ENCODE assay signal across 10 mouse cellular contexts in genomic region chr1:75244836-75245235, GRCm38 (mm10). TPM values are rescaled to one million over a fixed set of nuclear protein-coding genes. Genes with fewer than 3 reads are reported as not detected.
DNase-seq lines count a peak whose midpoint lies in the region; ATAC-seq and TF ChIP-seq lines count a peak whose summit lies in the region.
"Had no signal": no experiment of that assay in that cellular context is flagged by ENCODE, and none has a peak within 500 bp of the region (broad histone marks: within the 10 kb centered on the region; RNA-seq: fewer than 3 reads in every experiment).

No protein-coding gene starts in this region.

- no peak for TF ChIP-seq CTCF in thymus, adult 2 months (IDR thresholded peaks at IDR 0.05; ENCODE audit: borderline replicate concordance, control insufficient read depth, extremely low read depth, insufficient read depth, low read length, poor library complexity)

- no peak overlapping the region for H3K4me3 ChIP-seq in thymus, adult 2 months (ENCODE audit: control insufficient read depth, insufficient read depth, low read length)
- H3K4me3 ChIP-seq in heart, embryonic 12.5 days, result no peak overlapping the region

- no peak overlapping the region for H3K9ac ChIP-seq in heart, embryonic 12.5 days

- no peaks in the 10 kb centered on the region for H3K9me3 ChIP-seq in heart, embryonic 12.5 days (replicated peaks)

- ATAC-seq in heart, embryonic 12.5 days (ENCODE audit: insufficient number of reproducible peaks, low FRiP score), result peak; percentile 37; the same call in 1 of the 2 replicates

- DNase-seq in adrenal gland, postnatal 36 days, result peak; percentile 31 to 51
- DNase-seq in adrenal gland, adult 8-10 months, result no peak
- DNase-seq in thymus, postnatal 4 days, result peak; percentile 53
- DNase-seq in thymus, adult 2 months, result no peak
- DNase-seq in kidney, postnatal 10 days, result peak; percentile 71
- DNase-seq in lung, postnatal 36 days, result peak; percentile 71
- peak; percentile 51 for DNase-seq in yolk sac, embryonic 10.5 days (ENCODE audit: low spot score)

- no peak overlapping the region for H3K27ac ChIP-seq in thymus, adult 2 months (ENCODE audit: control insufficient read depth, insufficient read depth, low read length)
- H3K27ac ChIP-seq in heart, embryonic 12.5 days (ENCODE audit: poor library complexity, severe bottlenecking), result no peak overlapping the region

- H3K4me2 ChIP-seq in heart, embryonic 12.5 days, result no peak overlapping the region

- no peak for TF ChIP-seq POLR2A in thymus, adult 2 months (IDR thresholded peaks at IDR 0.05; ENCODE audit: control insufficient read depth, extremely low read depth, insufficient read depth, low read length, poor library complexity)

- WGBS in thymus, adult 2 months, result 76% methylated on average over 4 of the region's 4 CpGs
- 19% methylated on average over 4 of the region's 4 CpGs for WGBS in heart, embryonic 12.5 days

- H3K36me3 ChIP-seq in thymus, adult 2 months (ENCODE audit: control insufficient read depth, insufficient read depth, low read length), result no peaks in the 10 kb centered on the region
- H3K36me3 ChIP-seq in heart, embryonic 12.5 days, result peaks cover 40% of the 10 kb centered on the region

- peaks cover 9% of the 10 kb centered on the region for H3K4me1 ChIP-seq in thymus, adult 2 months (replicated peaks; ENCODE audit: control insufficient read depth, insufficient read depth, low read length)
- peaks cover 30% of the 10 kb centered on the region for H3K4me1 ChIP-seq in heart, embryonic 12.5 days (replicated peaks)

- no peaks in the 10 kb centered on the region for H3K27me3 ChIP-seq in thymus, adult 2 months (ENCODE audit: control insufficient read depth, insufficient read depth, low read length)
- no peaks in the 10 kb centered on the region for H3K27me3 ChIP-seq in heart, embryonic 12.5 days (replicated peaks)

RNA-seq across cellular contexts. Expression of gene Dnajb2, which starts 8.6 kb away (rescaled TPM):
- 100 to 1,000 TPM in 1 of 2 experiments, 10 to 100 TPM in 1; 67.9 to 138 TPM for total RNA-seq in adrenal gland, postnatal 36 days (2021)
- 100 to 1,000 TPM in 3 of 4 experiments, 10 to 100 TPM in 1; 85.7 to 111 (median 108) TPM for total RNA-seq in adrenal gland, adult 8-10 months (2022)
- polyA plus RNA-seq in thymus, adult 2 months (2012; rRNA removed), result 19.9 and 22.3 TPM in 2 replicates
- polyA plus RNA-seq in heart, embryonic 12.5 days (2016; fragmentation: Nextera tagmentation; extraction: Ambion mirVana), result 34.5 and 37.5 TPM in 2 replicates

RNA-seq across cellular contexts. Expression of gene A630095N17Rik, which starts 12.9 kb away (rescaled TPM):
- total RNA-seq in adrenal gland, postnatal 36 days (2021), result not detected
- not detected for total RNA-seq in adrenal gland, adult 8-10 months (2022)
- not detected in 2 replicates for polyA plus RNA-seq in thymus, adult 2 months (2012; rRNA removed)
- polyA plus RNA-seq in heart, embryonic 12.5 days (2016; fragmentation: Nextera tagmentation; extraction: Ambion mirVana), result not detected in 2 replicates
- polyA plus RNA-seq: C2C12; heart, embryonic 14.5 days had no signal

RNA-seq across cellular contexts. Expression of gene Ptprn, which starts 19.5 kb away (rescaled TPM):
- total RNA-seq in adrenal gland, postnatal 36 days (2021), result 10 to 100 TPM; 38.2 to 54.2 TPM
- 10 to 100 TPM; 59.0 to 80.7 (median 66.5) TPM for total RNA-seq in adrenal gland, adult 8-10 months (2022)
- polyA plus RNA-seq in thymus, adult 2 months (2012; rRNA removed), result 2.6 and 3.0 TPM in 2 replicates
- 0.69 and 0.96 TPM in 2 replicates for polyA plus RNA-seq in heart, embryonic 12.5 days (2016; fragmentation: Nextera tagmentation; extraction: Ambion mirVana)

RNA-seq across cellular contexts. Expression of gene Tuba4a, which starts 25.2 kb away (rescaled TPM):
- 10 to 100 TPM; 26.0 to 70.0 TPM for total RNA-seq in adrenal gland, postnatal 36 days (2021)
- 10 to 100 TPM; 43.5 to 54.4 (median 49.1) TPM for total RNA-seq in adrenal gland, adult 8-10 months (2022)
- polyA plus RNA-seq in thymus, adult 2 months (2012; rRNA removed), result 139 and 162 TPM in 2 replicates
- 34.1 and 38.0 TPM in 2 replicates for polyA plus RNA-seq in heart, embryonic 12.5 days (2016; fragmentation: Nextera tagmentation; extraction: Ambion mirVana)

RNA-seq across cellular contexts. Expression of gene Resp18, which starts 33.4 kb away (rescaled TPM):
- 100 to 1,000 TPM in 1 of 2 experiments, 10 to 100 TPM in 1; 90.7 to 118 TPM for total RNA-seq in adrenal gland, postnatal 36 days (2021)
- 100 to 1,000 TPM; 143 to 279 (median 188) TPM for total RNA-seq in adrenal gland, adult 8-10 months (2022)
- polyA plus RNA-seq in thymus, adult 2 months (2012; rRNA removed), result 5.6 and 9.0 TPM in 2 replicates
- not detected in 2 replicates for polyA plus RNA-seq in heart, embryonic 12.5 days (2016; fragmentation: Nextera tagmentation; extraction: Ambion mirVana)
- polyA plus RNA-seq: C2C12 had no signal

Comparison
In these comparisons a context has a peak if more than half of its experiments do, and no peak if none do; other contexts are left out.
1. DNase-seq: peak in adrenal gland, postnatal 36 days (2 of 2), thymus, postnatal 4 days (single experiment), kidney, postnatal 10 days (single experiment), lung, postnatal 36 days (single experiment) and yolk sac, embryonic 10.5 days (single experiment); none in adrenal gland, adult 8-10 months (single experiment) and thymus, adult 2 months (single experiment).